Mouse (Mus musculus) megakaryocyte, embryonic 14.5 days (primary cell): Measurements from ENCODE around the gene Hmgn3. TPM values are rescaled to one million over a fixed set of nuclear protein-coding genes. Genes with fewer than 3 reads are reported as not detected.

Experiments
- H3K27me3 ChIP-seq: replicated peaks from 2 replicates; pipeline ENCODE3; 2012; ENCODE audit warnings: inconsistent platforms
- H3K36me3 ChIP-seq: replicated peaks from 2 replicates; pipeline ENCODE3; 2012; ENCODE audit warnings: low read length, inconsistent platforms, mixed read lengths
- H3K4me1 ChIP-seq: 2 replicates; pipeline ENCODE4 v1.6.1; 2012; ENCODE audit warnings: inconsistent platforms
- H3K4me3 ChIP-seq: replicated peaks from 2 replicates; pipeline ENCODE3; 2012; ENCODE audit warnings: moderate library complexity, mild to moderate bottlenecking, inconsistent platforms
- H3K9me3 ChIP-seq: 2 replicates; pipeline ENCODE4 v1.6.1; 2012; ENCODE audit warnings: inconsistent platforms
- FLI1 ChIP-seq: IDR thresholded peaks from 2 replicates; pipeline ENCODE4 v1.6.1; 2012; ENCODE audit warnings: low read length, inconsistent platforms, mixed read lengths
- GATA1 ChIP-seq: IDR thresholded peaks from 3 replicates; pipeline ENCODE4 v1.6.1; 2012; ENCODE audit warnings: mixed read lengths, low read length, inconsistent platforms, borderline replicate concordance
- polyA plus RNA-seq: library from polyadenylated mRNA; stranded (reverse); fragments of >175 nt; gene quantifications from 2 replicates; pipeline ENCODE4 v1.2.3, GENCODE M21; 2012; ENCODE audit warnings: low replicate concordance; ENCODE audit not compliant: insufficient read depth

The Hmgn3 gene
- polyA plus RNA-seq, 1 experiment, result 25.2 TPM

- Histone ChIP-seq H3K36me3 (no peaks in the 10 kb centered on the region), H3K4me3 (no peak overlapping the region), H3K27me3 (no peaks in the 10 kb centered on the region), H3K4me1 (peaks cover 8% of the 10 kb centered on the region; the same call in 1 of the 2 replicates), H3K9me3 (no peaks in the 10 kb centered on the region)
- no peak for TF ChIP-seq GATA1
- no peak for TF ChIP-seq FLI1
Observed at GRCm38 (mm10) chr9:83101691-83102090, 44.8 kb downstream of the Hmgn3 start.

- no peaks in the 10 kb centered on the region for H3K36me3 ChIP-seq
- TF ChIP-seq FLI1 (no peak), GATA1 (no peak)
- H3K9me3 ChIP-seq, result no peaks in the 10 kb centered on the region
- H3K4me3 ChIP-seq, result no peak overlapping the region
- peaks cover 8% of the 10 kb centered on the region; the same call in 1 of the 2 replicates for H3K4me1 ChIP-seq
- H3K27me3 ChIP-seq, result no peaks in the 10 kb centered on the region
Observed at GRCm38 (mm10) chr9:83100786-83101185, 45.7 kb downstream of the Hmgn3 start.

- Histone ChIP-seq H3K27me3 (no peaks in the 10 kb centered on the region), H3K4me1 (peaks cover 4% of the 10 kb centered on the region; the same call in 1 of the 2 replicates), H3K4me3 (no peak overlapping the region), H3K9me3 (no peaks in the 10 kb centered on the region), H3K36me3 (no peaks in the 10 kb centered on the region)
- no peak for TF ChIP-seq FLI1
- no peak for TF ChIP-seq GATA1
Observed at GRCm38 (mm10) chr9:83098652-83099307, 47.7 kb downstream of the Hmgn3 start.

GRCm38 (mm10) chr9:83097816-83098215 is 48.7 kb downstream of the Hmgn3 start:
- Histone ChIP-seq H3K36me3 (no peaks in the 10 kb centered on the region), H3K4me1 (no peaks in the 10 kb centered on the region), H3K27me3 (no peaks in the 10 kb centered on the region), H3K4me3 (no peak overlapping the region), H3K9me3 (no peaks in the 10 kb centered on the region)
- TF ChIP-seq FLI1 (no peak), GATA1 (no peak)

GRCm38 (mm10) chr9:83094649-83095336 is 51.7 kb downstream of the Hmgn3 start:
- no peak overlapping the region for H3K4me3 ChIP-seq
- TF ChIP-seq FLI1 (no peak), GATA1 (no peak)
- no peaks in the 10 kb centered on the region for H3K27me3 ChIP-seq
- no peaks in the 10 kb centered on the region for H3K4me1 ChIP-seq
- H3K9me3 ChIP-seq, result peaks cover 8% of the 10 kb centered on the region; the same call in 1 of the 2 replicates
- H3K36me3 ChIP-seq, result no peaks in the 10 kb centered on the region

- Histone ChIP-seq H3K4me1 (no peaks in the 10 kb centered on the region), H3K9me3 (peaks cover 12% of the 10 kb centered on the region), H3K27me3 (no peaks in the 10 kb centered on the region), H3K4me3 (no peak overlapping the region), H3K36me3 (no peaks in the 10 kb centered on the region)
- TF ChIP-seq GATA1 (no peak), FLI1 (no peak)
Observed at GRCm38 (mm10) chr9:83083790-83084469, 62.6 kb downstream of the Hmgn3 start.

- Histone ChIP-seq H3K27me3 (no peaks in the 10 kb centered on the region), H3K36me3 (no peaks in the 10 kb centered on the region), H3K4me1 (no peaks in the 10 kb centered on the region), H3K9me3 (peaks cover 7% of the 10 kb centered on the region), H3K4me3 (no peak overlapping the region)
- no peak for TF ChIP-seq FLI1
- no peak for TF ChIP-seq GATA1
Observed at GRCm38 (mm10) chr9:83083091-83083490, 63.4 kb downstream of the Hmgn3 start.

- H3K4me3 ChIP-seq, result no peak overlapping the region
- TF ChIP-seq FLI1, result no peak
- TF ChIP-seq GATA1, result no peak
- no peaks in the 10 kb centered on the region for H3K4me1 ChIP-seq
- peaks cover 7% of the 10 kb centered on the region for H3K9me3 ChIP-seq
- H3K36me3 ChIP-seq, result no peaks in the 10 kb centered on the region
- H3K27me3 ChIP-seq, result no peaks in the 10 kb centered on the region
Observed at GRCm38 (mm10) chr9:83082296-83082695, 64.2 kb downstream of the Hmgn3 start.

- H3K27me3 ChIP-seq, result no peaks in the 10 kb centered on the region
Observed at GRCm38 (mm10) chr9:83079724-83080123, 66.8 kb downstream of the Hmgn3 start.

GRCm38 (mm10) chr9:83068246-83068645 is 78.2 kb downstream of the Hmgn3 start:
- Histone ChIP-seq H3K4me3 (no peak overlapping the region), H3K36me3 (no peaks in the 10 kb centered on the region), H3K27me3 (no peaks in the 10 kb centered on the region), H3K4me1 (no peaks in the 10 kb centered on the region), H3K9me3 (0 out of 2 replicates have a peak, but pooled peaks cover 5% of the 10 kb centered on the region)
- TF ChIP-seq GATA1 (no peak), FLI1 (no peak)

More at GRCm38 (mm10) chr9:83079724-83080123, 66.8 kb downstream of the Hmgn3 start:
- Histone ChIP-seq H3K4me3 (no peak overlapping the region), H3K9me3 (no peaks in the 10 kb centered on the region), H3K4me1 (no peaks in the 10 kb centered on the region), H3K36me3 (no peaks in the 10 kb centered on the region)
- no peak for TF ChIP-seq FLI1
- TF ChIP-seq GATA1, result no peak
